Mouse (Mus musculus) testis, postnatal 10 days (tissue): ENCODE data around the gene B3gnt4.
A peak's percentile ranks its signal among the peaks of the same experiment; 100 is the strongest.

Source experiments
- DNase-seq: peaks from one replicate; pipeline ENCODE4 v3.0.0; 2021; ENCODE audit warnings: low spot score

Gene B3gnt4

DNA sequence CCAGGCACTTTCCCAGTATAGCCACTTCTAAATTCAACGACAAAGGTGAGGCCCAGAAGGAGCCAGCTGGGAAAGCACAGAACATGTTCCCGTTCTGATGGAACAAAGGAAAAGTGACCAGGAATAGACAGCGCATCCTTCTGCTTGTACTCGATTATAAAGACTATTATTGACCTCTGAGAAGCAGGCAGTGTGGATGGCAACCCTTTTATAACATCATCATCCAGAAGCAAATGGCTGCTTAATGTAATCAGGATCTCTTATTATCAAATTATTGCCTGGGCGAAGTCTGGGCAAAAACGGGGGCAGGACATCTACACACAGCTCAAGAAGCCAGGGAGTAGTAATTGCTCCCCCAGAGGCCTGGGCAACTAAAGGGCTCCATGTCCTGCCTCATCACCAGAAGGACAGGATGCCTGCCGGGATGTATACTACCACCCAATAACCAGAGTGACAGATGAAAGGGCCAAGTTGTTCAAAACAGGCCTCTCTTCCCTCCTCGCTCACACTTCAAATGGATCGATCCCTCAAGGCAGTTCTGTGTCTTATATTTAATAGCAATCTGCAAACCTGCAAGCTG, 15.7 kb downstream of the B3gnt4 start:
- DNase-seq: peak; percentile 22

DNA sequence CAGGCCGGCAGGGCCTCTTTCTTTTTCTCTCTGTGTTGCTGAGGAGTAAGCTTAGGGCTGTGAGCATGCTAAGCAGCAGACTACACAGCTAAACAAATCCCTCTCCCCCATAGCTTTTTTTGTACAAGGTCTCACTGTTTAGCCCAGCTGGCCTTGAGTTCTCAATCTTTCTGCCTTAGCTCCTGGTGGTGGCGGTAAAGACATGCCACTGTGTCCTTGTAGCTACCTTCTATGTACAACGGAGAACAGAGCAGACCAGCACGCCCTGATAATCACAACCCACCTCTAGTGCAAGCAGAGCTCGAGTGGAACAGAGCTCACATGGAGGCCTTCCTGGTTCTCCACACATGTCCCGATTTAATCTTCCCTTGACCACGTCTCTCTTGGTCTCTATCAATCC, 18.4 kb downstream of the B3gnt4 start:
- DNase-seq: peak; percentile 38

DNA sequence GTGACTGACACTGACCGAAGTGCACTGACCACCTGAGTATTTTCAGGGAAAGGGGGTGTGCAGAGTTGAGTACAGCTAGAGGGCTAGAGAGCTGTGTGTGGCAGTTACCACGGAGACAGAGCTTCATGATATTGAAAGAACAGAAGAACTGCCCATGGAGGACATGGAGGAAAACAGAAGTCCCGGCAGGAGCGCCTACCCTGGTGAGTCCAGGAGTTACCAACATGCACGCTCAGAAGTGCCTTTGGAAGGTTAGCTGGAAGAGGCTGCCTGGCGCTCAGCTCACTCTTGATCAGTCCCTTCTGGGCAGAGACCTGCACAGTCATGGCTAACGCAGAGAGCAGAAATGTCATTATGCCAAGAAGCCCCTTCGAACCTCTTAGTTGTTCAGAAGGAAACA, 19.8 kb downstream of the B3gnt4 start:
- peak; percentile 37 for DNase-seq

DNA sequence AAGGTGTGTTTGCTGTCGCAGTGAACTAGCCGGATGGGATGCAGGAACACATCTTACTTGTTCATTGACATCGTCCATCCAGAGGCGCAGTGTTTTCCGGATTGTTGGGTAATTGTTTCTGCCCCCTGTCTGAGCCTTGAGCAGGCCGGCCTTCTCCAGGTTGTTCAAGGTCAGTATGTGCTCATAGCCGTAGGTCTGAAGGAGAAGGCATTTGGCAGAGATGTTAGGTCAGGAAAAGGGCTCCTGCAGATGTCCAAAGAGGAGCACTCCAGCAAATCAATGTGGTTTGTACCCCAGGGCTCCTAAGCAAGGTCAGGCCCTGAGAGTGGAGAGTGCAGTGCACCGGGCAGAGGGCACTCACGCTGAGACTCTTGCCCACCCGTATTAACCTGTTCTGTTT, 23.5 kb downstream of the B3gnt4 start:
- peak; percentile 33 for DNase-seq

DNA sequence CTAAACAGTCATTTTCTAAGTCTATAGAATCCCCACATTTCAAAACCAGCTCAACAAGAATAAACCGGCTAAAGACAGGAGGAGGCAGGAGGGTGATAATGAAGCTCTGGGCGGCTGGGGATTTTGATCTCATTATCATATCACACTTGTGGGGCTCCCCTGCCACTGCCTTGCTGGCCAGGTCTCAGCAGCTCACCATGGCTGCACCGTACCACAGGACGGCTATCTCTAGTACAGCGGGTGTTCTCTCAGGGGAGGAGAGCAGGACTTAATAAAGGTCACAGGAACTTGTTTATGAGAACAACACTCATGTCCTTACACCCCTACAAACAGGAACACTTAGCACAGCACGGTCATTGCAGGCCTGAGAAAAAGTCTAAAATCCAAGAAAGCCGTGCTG, 45.4 kb downstream of the B3gnt4 start:
- peak; percentile 28 for DNase-seq

DNA sequence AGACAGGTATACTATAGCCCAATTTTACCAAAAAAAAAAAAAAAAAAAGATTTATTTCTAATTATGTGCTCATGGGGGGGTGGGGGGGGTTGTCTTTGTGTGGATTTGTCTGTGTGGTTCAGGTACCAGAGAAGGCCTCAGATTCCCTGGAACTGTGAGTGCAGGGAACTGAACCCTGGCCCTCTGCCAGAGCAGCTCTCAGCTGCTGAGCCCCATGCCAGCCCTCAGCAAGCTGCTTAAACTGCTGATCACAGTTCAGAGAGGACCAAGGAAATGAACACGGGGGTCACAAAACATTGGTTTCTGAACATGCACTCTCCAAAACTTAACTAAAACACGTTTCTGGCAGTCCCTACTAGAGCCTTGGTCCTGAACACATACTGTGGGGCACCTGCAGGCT, 46.2 kb downstream of the B3gnt4 start:
- peak; percentile 62 for DNase-seq

DNA sequence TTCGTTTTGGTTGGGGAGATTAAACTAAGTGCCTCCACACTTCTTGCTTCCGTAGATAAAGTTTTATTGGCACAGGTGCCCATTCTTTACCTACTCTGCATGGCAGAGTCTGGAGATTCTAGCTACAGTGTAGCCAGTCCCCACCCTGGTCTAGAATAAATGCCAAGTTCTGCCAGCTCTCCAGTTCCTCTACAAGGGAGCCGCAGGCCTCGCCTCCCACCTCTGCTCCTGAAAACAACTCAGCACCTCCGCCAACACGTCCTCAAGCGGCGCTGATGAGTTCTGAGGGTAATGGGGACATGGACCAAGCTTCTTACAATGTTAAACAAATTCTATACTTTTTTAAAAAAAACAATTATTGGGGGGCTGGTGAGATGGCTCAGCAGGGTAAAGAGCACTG, 49.3 kb downstream of the B3gnt4 start:
- no peak for DNase-seq

DNA sequence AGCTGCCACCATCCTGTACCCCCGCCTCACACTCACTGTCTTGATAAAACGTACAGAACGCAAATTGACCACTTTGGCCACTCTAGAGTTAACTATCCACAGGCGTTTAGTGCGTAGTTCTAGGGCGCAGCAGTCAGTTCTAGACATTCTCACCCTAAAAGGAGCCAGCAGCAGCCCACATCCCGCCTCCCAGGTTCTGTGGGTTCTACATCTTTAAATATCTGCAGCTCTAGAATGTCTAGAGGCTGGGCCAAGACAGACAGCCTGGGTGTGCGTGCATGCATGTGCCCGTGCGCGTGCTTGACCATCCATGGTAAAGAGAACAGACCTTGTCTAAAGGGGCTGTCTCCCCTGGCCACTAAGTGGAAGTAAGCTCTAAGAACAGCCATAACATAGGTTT, 50.9 kb downstream of the B3gnt4 start:
- peak; percentile 11 for DNase-seq
